Mouse (Mus musculus) thymus, adult 2 months (tissue): Measurements from ENCODE around the gene Amer1.

Experiments
- CTCF ChIP-seq: fragments of 200-500 bp; IDR thresholded peaks from 2 replicates; pipeline ENCODE4 v1.5.1; 2012; ENCODE audit warnings: mild to moderate bottlenecking, control low read depth, low read length, moderate library complexity, borderline replicate concordance; ENCODE audit not compliant: control insufficient read depth, poor library complexity, insufficient read depth; ENCODE audit errors: extremely low read depth
- POLR2A ChIP-seq: fragments of 200-500 bp; IDR thresholded peaks from 2 replicates; pipeline ENCODE4 v1.6.1; 2012; ENCODE audit warnings: mild to moderate bottlenecking, low read length, control low read depth, moderate library complexity; ENCODE audit not compliant: control insufficient read depth, poor library complexity, insufficient read depth; ENCODE audit errors: extremely low read depth

GRCm38 (mm10) chrX:95445866-95446265, 1.2 kb upstream of the Amer1 start:
- TF ChIP-seq CTCF (no peak), POLR2A (no peak)
